Mouse (Mus musculus) midbrain, embryonic 16.5 days (tissue): ENCODE results near the gene Myo1e. TPM values are rescaled to one million over a fixed set of nuclear protein-coding genes. Genes with fewer than 3 reads are reported as not detected.

ENCODE experiments used
- ATAC-seq: fragments of 200-750 bp; cut with Nextera tagmentation; 2 replicates; pipeline ENCODE4 v1.8.0; 2017; ENCODE audit warnings: moderate TSS enrichment
- H3K27ac ChIP-seq: fragments of 300-500 bp; sonication (generic); 2 replicates; pipeline ENCODE4 v1.5.1; 2014; ENCODE audit warnings: mild to moderate bottlenecking, low read length, mixed read lengths
- H3K27me3 ChIP-seq: fragments of 300-500 bp; sonication (generic); 2 replicates; pipeline ENCODE4 v1.6.1; 2014; ENCODE audit warnings: low read depth, low read length, mixed read lengths; ENCODE audit not compliant: control insufficient read depth, insufficient read depth
- H3K36me3 ChIP-seq: fragments of 300-500 bp; sonication (generic); 2 replicates; pipeline ENCODE4 v1.6.1; 2014; ENCODE audit warnings: mild to moderate bottlenecking, low read length, moderate library complexity, mixed read lengths; ENCODE audit not compliant: control insufficient read depth, insufficient read depth
- H3K4me1 ChIP-seq: fragments of 300-500 bp; sonication (generic); 2 replicates; pipeline ENCODE4 v1.6.1; 2014; ENCODE audit warnings: mild to moderate bottlenecking, low read length, mixed read lengths; ENCODE audit not compliant: control insufficient read depth, insufficient read depth
- H3K4me2 ChIP-seq: fragments of 300-500 bp; sonication (generic); 2 replicates; pipeline ENCODE4 v1.6.1; 2014; ENCODE audit warnings: mild to moderate bottlenecking, low read length, mixed read lengths
- H3K4me3 ChIP-seq: fragments of 300-500 bp; sonication (generic); 2 replicates; pipeline ENCODE4 v1.5.1; 2014; ENCODE audit warnings: low read depth, mild to moderate bottlenecking, low read length, moderate library complexity, mixed read lengths
- H3K9ac ChIP-seq: fragments of 300-500 bp; sonication (generic); 2 replicates; pipeline ENCODE4 v1.6.1; 2014; ENCODE audit warnings: low read depth, low read length, mixed read lengths
- H3K9me3 ChIP-seq: fragments of 300-500 bp; sonication (generic); replicated peaks from 2 replicates; pipeline ENCODE4 v1.6.1; 2014; ENCODE audit warnings: mild to moderate bottlenecking, low read length, mixed read lengths; ENCODE audit not compliant: control insufficient read depth, poor library complexity, severe bottlenecking
- WGBS: fragments of 180-500 bp; shearing (Covaris S2); extraction: QIAGEN DNeasy Blood & Tissue Kit; methylation state at CpG from one replicate; pipeline ENCODE4 v1.1.7; 2014; 5-methylcytosine and 5-hydroxymethylcytosine counted together
- polyA plus RNA-seq: library from polyadenylated mRNA; unstranded; fragments of >200 nt; fragmentation: Nextera tagmentation; extraction: Ambion mirVana; gene quantifications from 2 replicates; pipeline ENCODE4 v1.2.1, GENCODE M21; 2015

Myo1e gene
- polyA plus RNA-seq, 1 experiment from 2014 or later: 6.5 TPM

DNA sequence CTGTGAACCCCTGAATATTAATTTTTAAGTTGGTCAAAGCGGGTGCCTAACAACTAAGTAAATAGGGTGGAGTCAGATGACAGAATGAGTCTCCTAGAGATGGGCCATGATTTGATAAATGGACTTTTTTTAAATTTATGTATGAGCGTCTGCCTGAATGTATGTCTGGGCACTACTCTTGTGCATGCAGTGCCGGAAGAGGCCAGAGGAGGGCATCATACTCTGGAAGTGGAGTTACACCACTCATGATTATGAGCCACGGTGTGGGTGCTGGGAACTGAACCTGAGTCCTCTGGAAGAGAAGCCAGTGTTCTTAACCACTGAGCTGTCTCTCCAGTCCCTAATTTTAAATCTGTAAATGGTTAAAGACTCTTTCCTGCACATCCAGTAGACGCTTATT is 93.6 kb downstream of the Myo1e start:
- Histone ChIP-seq H3K9me3 (no peaks in the 10 kb centered on the region; the same call in 1 of the 2 replicates), H3K27me3 (no peaks in the 10 kb centered on the region), H3K4me2 (no peak overlapping the region), H3K36me3 (no peaks in the 10 kb centered on the region), H3K4me3 (no peak overlapping the region), H3K9ac (no peak overlapping the region), H3K27ac (no peak overlapping the region), H3K4me1 (peaks cover 3% of the 10 kb centered on the region; the same call in 1 of the 2 replicates)
- ATAC-seq: no peak
- WGBS: 97% methylated on average over 5 of the region's 5 CpGs

DNA sequence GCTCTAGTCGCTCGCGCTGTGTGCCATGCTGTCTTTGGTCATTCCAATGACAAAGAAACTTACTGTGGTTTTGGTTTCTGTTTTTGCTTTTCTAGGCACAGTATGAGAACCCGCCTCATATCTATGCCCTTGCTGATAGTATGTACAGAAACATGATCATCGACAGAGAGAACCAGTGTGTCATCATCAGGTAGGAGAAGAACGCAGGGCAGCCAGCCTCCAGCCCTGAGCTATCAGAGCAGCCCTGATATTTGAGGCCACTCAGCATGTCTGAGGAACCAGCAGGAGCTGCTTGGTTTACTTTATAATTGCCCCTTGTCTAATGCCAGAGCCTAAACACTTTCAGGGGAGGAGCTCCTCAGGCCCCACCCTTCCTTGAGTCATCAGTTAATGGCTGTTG is 94.4 kb downstream of the Myo1e start:
- Histone ChIP-seq H3K36me3 (no peaks in the 10 kb centered on the region), H3K9ac (no peak overlapping the region), H3K27ac (no peak overlapping the region), H3K4me2 (no peak overlapping the region), H3K27me3 (no peaks in the 10 kb centered on the region), H3K9me3 (no peaks in the 10 kb centered on the region; the same call in 1 of the 2 replicates), H3K4me1 (peaks cover 3% of the 10 kb centered on the region; the same call in 1 of the 2 replicates), H3K4me3 (no peak overlapping the region)
- 95% methylated on average over 6 of the region's 6 CpGs for WGBS
- ATAC-seq: no peak

DNA sequence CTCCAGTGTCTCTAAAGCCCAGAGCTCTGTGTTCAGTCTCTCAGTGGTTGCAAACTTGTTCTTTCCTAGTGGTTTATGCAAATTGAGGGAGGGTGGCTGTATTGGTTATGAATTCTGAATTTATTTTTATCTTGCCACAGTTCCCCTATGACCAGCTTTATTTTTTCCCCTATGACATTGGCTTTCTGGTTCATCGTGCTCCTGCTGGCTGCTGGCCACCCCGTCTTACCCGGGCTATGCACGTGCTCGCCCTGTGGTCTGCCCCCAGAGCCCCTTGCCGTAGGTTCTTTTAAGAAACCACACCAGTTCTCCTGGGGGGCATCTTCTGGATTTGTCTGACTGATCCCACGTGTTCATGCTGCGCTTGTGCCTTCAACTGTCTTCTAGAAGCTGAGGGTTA is 97.8 kb downstream of the Myo1e start:
- Histone ChIP-seq H3K4me3 (no peak overlapping the region), H3K27ac (no peak overlapping the region), H3K27me3 (no peaks in the 10 kb centered on the region), H3K4me2 (no peak overlapping the region), H3K4me1 (no peaks in the 10 kb centered on the region), H3K36me3 (no peaks in the 10 kb centered on the region), H3K9ac (no peak overlapping the region), H3K9me3 (no peaks in the 10 kb centered on the region; the same call in 1 of the 2 replicates)
- WGBS: 94% methylated on average over 8 of the region's 8 CpGs
- no peak for ATAC-seq

DNA sequence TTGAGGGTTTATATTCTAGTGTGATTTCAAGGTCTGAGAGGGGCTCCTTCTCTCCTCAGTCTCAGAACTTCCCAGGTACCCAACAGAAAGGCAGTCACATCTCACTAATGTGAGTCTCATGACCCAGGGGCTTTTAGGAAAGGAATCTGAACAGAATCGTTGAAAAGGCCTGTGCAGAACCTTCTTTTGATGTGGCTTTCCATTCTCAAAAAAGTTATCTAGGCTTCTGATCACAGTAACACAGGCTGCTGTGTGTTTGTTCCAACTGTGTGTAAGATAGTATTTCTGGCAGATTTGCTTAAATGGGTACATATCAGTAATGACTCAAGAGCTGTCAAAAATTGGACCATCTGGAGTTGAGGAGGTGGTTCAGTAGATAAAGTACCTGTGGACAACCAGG is 102.9 kb downstream of the Myo1e start:
- Histone ChIP-seq H3K27ac (no peak overlapping the region), H3K36me3 (no peaks in the 10 kb centered on the region), H3K4me3 (no peak overlapping the region), H3K4me2 (no peak overlapping the region), H3K9ac (no peak overlapping the region), H3K9me3 (no peaks in the 10 kb centered on the region), H3K27me3 (no peaks in the 10 kb centered on the region), H3K4me1 (no peaks in the 10 kb centered on the region)
- no peak for ATAC-seq
- WGBS: 65% methylated on average over 1 of the region's 1 CpGs

DNA sequence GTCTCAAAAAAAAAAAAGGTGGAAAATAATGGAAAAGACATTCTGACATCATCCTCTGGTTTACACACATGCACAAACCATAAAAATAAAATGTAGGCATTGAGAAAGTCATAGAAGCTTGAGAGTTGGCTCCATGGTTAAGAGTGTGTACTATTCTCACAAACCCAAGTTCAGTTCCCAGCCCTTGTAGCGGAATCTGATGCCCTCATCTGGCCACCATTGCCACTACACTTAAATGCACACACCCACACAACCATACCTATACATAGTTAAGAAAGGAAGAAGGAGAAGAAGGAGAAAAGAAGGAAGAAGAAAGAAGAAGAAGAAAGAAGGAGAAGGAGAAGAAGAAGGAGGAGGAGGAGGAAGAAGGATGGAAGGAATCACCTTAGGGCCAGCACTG is 106.9 kb downstream of the Myo1e start:
- H3K9ac ChIP-seq: no peak overlapping the region
- no peaks in the 10 kb centered on the region for H3K9me3 ChIP-seq
- no peak overlapping the region for H3K4me3 ChIP-seq
- ATAC-seq: no peak
- H3K36me3 ChIP-seq: no peaks in the 10 kb centered on the region
- WGBS: 94% methylated on average over 1 of the region's 1 CpGs
- H3K4me1 ChIP-seq: no peaks in the 10 kb centered on the region
- H3K27ac ChIP-seq: no peak overlapping the region
- H3K4me2 ChIP-seq: no peak overlapping the region
- no peaks in the 10 kb centered on the region for H3K27me3 ChIP-seq

DNA sequence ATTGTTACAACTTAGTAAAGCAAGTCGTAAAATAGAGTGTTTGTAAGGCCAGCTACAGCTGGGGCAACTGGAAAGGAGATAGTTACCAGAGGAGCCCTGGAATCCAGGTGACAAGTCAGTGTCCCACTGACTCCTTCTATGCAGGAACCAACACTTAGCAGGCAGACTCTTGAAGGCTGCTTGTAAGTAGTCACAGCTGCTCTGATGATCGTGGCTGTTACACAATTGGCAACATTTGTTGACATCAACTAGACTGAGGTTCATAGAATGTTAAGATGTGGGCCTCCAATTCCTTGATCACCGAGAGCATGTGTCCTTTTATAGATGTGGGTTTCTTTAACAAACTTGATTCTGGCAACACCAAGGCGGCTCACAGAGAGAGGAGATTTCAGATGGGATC is 108.0 kb downstream of the Myo1e start:
- Histone ChIP-seq H3K4me2 (no peak overlapping the region), H3K4me1 (no peaks in the 10 kb centered on the region), H3K9me3 (no peaks in the 10 kb centered on the region), H3K36me3 (no peaks in the 10 kb centered on the region), H3K27ac (no peak overlapping the region), H3K9ac (no peak overlapping the region), H3K4me3 (no peak overlapping the region), H3K27me3 (no peaks in the 10 kb centered on the region)
- WGBS: 42% methylated on average over 4 of the region's 4 CpGs
- ATAC-seq: no peak

DNA sequence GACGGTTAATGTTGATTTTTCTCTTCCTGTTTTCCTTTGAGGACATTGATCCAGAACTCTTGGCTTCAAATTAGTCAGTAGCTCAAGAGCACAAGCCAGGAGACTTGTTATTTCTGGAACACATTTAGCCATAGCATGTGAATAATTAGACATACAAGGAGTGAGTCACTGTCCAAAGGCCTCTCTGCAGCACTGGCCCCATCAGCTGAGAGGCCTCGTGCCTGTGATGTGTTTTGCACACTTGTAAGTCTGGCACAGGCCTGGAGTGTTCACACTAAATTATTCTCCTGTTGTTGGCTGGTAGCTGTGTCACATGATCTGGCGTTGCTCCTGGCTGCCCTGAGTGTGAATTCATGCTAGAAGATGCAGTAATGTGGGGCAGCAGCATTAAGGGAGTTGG is 111.5 kb downstream of the Myo1e start:
- no peak overlapping the region for H3K4me2 ChIP-seq
- H3K27ac ChIP-seq: no peak overlapping the region
- no peaks in the 10 kb centered on the region for H3K36me3 ChIP-seq
- no peak overlapping the region for H3K4me3 ChIP-seq
- WGBS: 72% methylated on average over 3 of the region's 3 CpGs
- H3K9ac ChIP-seq: no peak overlapping the region
- H3K9me3 ChIP-seq: no peaks in the 10 kb centered on the region
- H3K27me3 ChIP-seq: no peaks in the 10 kb centered on the region
- ATAC-seq: no peak
- H3K4me1 ChIP-seq: no peaks in the 10 kb centered on the region

DNA sequence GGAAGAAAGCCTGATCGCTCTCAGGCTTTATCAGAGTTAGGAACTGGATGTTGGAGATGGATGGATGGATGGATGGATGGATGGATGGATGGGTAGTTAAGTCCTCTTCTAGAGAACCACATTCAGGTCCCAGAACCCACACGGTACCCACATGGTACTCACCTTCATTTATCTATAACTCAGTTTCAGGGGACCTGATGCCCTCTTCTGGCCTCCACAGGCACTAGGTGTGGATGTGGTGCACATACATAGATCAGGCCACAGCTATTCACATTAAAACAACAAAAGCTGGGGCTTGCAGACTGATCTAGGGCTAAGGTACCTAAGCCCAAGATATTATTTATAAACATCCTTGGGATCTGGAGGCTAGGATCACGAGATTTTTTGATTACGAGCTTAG is 117.2 kb downstream of the Myo1e start:
- Histone ChIP-seq H3K36me3 (no peaks in the 10 kb centered on the region), H3K9ac (no peak overlapping the region), H3K4me2 (no peak overlapping the region), H3K4me3 (no peak overlapping the region), H3K27me3 (no peaks in the 10 kb centered on the region), H3K4me1 (no peaks in the 10 kb centered on the region), H3K9me3 (no peaks in the 10 kb centered on the region), H3K27ac (no peak overlapping the region)
- no peak for ATAC-seq
- 92% methylated on average over 4 of the region's 4 CpGs for WGBS

DNA sequence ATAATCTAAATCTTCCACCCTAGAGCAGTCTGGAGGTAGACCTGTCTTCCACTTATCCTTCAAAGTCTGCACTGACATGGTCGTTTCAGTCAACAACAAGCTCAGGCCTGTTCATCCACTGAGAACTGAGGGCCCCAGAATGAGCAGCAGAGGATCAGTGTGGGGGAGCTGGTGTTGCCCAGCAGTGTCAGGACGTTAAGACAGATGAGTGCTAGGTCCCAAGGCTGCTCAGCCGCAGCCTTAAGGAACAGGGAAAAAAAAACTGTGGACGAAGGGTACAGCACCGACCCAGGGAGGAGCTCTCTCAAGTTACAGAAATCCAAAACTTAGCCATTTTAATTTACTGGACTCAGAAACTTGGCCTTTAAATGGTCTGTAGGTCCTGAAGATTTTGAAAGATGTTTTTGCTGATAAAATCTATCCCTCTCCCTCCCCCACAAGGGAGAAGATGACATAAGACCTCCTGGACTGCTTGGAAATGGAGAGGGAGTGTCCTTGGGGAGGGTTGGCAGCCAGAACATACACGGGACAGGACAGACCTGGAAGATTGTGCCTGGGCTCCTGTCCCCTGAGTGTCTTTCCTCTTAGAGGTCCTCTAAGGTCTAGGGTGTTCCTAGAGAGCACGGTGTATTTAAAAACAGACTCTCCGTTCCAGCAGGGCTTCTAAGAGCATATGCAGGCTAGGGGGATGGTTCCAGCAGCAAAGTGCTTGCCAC is 118.9 kb downstream of the Myo1e start:
- no peak overlapping the region for H3K9ac ChIP-seq
- ATAC-seq: no peak

More for the DNA sequence above, 118.9 kb downstream of the Myo1e start:
- Histone ChIP-seq H3K27ac (no peak overlapping the region), H3K36me3 (no peaks in the 10 kb centered on the region), H3K9me3 (no peaks in the 10 kb centered on the region), H3K4me3 (no peak overlapping the region), H3K4me1 (no peaks in the 10 kb centered on the region), H3K27me3 (no peaks in the 10 kb centered on the region), H3K4me2 (no peak overlapping the region)
- WGBS: 79% methylated on average over 8 of the region's 8 CpGs
